Mouse (Mus musculus) neutrophil, adult 5-6 weeks (primary cell): ENCODE results near the gene Bmf. TPM values are rescaled to one million over a fixed set of nuclear protein-coding genes. Genes with fewer than 3 reads are reported as not detected.

Source experiments
- ATAC-seq: fragments of 151-379, 151-347 bp; 2 replicates; pipeline ENCODE4 v1.8.0; 2017; ENCODE audit warnings: mild to moderate bottlenecking, moderate TSS enrichment; ENCODE audit not compliant: insufficient number of reproducible peaks, poor library complexity, low FRiP score, severe bottlenecking; ENCODE audit errors: extremely low read depth
- total RNA-seq: library from RNA; stranded (forward); fragments of 200-1000 nt; gene quantifications from 2 replicates; pipeline ENCODE4 v1.2.3, GENCODE M21; 2017

Bmf gene
- total RNA-seq, 1 experiment from 2014 or later: 34.7 TPM

DNA sequence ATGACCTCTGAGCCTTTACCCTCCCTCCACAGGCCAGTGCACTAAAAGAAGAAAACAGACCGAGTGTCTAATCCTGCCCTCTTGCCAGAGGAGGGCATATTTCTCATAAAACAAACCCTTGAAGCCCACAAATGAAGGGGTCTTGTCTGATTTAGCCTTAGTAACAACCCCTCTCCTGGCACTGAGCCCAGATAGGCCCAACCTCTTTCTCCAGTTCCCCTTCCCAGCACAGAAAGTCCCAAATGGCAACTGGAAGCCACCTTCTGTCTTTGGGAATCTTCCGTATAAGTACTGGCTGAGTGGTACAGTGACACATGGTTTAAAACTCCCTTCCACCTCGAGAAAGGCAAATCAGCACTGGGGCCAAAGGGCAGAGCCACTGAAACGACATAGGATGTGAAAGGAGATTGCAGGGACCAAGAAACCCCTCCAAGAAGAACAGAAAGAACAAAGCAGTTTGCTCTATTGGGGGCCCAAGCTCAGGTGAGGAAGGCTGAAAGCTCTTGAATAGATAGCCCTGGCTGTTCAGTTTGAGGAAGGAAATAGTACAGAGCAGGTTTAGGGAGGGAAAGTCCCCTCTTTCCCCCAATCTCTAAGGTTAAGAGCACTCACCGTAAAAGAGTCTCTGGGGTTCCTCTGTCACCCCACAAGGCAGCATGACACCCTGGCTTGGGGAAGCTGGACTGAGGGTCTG, 3.2 kb downstream of the Bmf start:
- ATAC-seq: peak; percentile 25; the same call in 1 of the 2 replicates

DNA sequence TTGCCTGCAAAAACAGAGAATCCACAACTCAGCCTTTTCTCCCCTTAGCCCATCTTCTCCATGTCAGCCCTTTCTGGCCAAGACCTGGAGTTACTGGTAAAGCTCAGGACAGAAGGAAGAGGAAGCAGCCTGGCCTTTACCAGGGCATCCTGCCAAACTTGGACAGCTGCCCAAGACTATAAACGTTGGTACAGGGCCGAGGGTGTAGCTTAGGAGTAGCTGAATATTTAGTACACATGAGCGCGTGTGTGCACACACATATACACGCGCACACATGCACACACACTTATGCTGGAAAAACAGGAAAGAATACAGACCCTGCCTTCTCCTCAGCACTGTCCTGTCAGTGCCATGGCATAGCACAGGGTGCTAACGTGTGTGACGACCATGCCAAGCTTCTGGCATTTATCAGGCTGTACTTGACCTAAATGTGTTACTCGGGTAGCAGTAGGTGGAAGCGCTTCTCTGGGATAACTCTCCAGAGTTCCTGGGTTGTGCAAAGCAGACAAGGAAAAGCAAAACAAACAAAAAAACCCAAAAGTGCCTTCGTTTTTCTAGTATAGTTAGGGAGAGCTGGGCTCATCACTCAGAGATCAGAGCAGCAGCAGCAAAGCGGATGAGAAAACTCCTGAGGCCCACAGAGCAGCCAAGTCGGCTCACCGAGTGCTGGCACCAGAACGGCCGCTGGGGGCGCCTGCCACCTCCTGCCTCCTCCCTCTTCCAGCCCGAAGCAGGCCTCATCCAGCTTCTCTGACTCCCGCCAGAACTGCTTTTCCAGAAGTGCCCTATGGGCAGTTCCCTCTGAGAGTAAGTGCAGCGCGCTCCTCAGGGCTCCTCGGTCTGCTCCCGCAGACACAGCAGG, 4.0 kb downstream of the Bmf start:
- ATAC-seq: no peak

DNA sequence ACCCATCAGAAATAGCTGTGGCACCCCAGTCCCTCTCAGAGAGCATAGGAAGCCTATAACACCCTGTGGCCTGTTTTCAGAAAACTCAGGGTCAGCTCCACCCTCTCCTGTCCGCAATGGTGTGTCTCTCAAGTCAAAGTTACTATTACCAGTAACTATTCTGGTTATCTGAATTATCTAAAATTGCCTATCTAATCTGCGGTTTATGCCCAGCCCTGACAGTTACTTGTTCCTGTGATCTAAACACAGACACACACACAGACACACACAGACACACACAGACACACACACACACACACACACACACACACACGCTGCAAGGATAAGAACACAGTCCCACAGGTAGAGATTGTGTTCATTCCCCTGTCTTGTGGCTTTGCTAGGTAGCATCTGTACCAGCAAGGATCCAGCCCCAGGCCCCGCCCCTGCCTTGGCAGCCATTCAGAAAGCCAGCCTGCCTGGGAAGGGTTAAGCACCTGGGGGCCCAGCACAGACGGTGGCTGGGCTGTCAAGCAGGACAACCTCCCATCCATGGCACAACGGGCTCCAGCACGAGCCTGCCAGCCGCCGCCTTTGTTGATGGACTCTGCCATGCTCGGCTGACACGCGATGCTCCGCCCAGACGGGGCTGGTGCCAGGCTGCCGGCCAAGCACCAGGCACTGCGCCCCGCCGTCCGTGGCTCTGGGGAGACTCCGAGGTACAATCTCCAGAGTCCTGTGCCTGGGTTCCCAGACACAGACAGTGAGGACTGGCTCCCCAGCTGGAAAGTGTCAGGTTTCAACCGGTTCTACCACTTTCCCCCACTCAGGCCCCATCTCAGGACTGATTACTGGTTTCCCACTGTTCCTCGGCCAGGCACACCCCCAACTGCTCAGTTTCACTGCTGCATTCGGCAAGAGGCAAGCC, 5.3 kb downstream of the Bmf start:
- ATAC-seq: peak; percentile 40

DNA sequence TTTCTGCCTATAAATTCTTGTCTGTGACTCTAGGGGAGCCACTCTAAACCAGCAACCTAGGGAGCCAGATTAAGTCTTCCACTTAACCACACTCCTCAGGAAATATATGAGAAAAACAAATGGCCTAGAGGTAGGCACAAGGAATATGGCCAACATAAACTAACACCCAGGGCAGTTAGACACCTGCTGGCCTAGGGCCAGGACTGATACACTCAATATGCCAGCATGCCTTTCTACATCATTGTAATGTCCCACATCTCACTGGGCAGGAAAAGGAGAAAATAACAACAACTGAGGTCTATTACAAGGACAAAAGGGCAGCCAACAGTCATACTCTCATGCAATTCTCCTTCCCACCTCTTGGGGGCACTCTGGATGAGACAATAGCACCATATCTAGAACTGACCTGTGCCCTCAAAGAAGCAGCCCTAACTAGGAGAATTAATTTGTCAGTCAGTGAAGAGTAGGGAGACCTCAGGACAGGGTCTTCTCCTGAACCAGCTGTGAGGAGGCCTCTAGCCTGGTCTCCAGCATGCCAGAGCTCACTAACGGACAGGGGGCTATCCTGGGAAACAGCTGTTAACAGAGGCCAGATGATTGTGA, 6.4 kb downstream of the Bmf start:
- ATAC-seq: no peak

DNA sequence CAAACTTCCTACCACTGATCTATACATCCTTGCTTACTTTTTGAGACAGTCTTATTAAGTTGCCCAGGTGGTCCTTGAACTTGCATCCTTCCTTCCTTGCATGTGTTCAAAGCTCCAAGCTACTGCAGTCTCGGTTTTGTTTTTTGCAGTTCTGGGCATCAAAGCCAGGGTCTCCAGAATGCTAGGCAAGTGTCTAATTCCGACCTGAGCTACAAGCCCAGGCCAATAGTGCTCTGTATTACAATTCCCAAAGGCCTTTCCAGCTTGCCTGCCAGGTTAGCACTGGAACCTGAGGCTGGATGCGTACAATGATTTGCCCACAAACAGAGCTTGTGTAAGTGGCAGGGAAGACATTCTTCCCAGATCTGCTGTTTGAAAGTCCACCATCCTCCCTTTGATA, 7.8 kb downstream of the Bmf start:
- no peak for ATAC-seq

DNA sequence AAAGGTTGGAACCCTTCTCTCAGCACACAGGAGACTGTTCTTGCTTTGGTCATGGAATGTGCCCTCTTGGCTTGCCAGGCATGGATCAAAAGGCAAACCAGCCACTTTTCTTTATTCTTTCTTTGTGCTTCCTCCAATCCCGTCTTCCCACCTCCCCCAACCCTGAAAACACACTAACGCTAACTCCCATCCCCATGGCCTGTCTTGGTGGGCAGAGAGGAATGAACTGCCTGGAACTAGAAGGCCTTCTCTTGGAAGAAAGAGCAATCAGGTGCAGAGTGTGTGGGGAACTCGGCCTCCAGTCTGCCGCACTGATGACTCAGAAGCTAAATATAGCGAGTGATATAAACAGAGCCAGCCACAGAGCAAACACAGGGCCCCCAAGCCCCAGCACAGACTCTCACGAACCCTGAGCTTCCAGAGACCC, 8.8 kb downstream of the Bmf start:
- ATAC-seq: peak; percentile 32; the same call in 1 of the 2 replicates

DNA sequence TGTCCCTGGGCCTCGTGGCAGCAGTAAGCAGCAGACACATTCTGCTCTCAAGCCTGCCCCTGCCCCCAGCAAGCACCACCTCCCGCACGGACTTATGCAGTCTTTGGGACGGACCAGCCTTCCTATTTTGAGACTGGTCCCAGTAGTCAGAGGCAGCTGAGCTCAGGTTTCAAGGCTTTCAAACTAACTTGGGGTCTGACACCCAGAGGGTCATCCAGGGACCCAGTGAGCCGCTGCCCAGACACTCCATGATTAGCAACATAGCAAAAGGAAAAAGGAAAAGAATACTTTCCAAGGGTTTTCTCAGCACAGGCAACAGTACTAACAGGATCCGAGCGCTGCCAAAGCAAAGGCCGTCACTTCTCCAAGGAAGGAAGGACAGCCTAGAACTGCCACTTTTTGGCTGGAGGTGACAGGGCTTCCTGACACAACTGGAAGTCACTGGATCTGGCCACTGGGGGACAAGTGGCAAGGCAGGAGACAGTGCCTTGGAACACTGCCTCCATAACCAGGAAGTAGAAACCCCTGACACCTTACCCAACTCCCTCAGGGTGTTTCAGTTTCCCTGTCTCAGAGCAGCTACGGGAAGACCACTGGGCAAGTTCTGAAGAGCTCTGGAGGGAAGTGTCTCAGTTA, 9.5 kb downstream of the Bmf start:
- ATAC-seq: no peak

DNA sequence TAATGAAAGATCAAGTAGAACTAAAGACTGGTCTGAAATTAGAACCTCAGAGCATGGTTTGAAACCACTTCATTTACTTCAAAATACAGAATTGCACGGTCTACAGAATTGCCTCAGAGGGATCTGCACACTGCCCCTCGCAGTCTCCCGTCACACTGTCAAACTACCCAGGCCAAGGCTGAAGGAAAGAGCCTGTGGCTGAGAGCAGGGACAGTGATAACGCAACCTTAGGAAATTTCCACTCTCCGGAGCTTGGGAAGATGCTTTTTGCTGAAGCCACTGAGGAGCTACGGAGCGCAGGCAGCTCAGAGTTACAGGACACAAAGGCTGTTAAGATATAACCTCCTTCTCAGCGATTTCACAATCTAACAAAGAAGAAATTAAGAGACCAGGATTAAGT, 10.4 kb downstream of the Bmf start:
- ATAC-seq: no peak

DNA sequence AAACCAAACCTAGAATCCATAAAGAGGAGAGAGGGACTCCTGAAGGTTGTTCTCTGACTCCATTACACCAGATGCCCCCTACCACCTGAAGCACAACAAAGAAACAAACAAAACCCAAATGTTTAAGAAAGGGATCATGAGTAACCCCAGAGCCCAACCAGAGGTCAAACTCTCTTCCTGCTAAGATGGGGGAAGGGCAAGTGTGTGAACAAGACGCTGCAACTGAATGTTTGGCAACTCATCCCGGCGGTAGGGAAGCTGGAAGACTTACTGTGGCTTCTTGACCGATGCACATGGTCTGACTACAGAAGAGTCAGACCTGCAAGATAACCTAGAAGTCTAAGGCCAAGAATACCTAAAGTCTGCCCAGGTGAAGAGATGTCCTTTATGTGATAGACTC, 12.3 kb downstream of the Bmf start:
- no peak for ATAC-seq

DNA sequence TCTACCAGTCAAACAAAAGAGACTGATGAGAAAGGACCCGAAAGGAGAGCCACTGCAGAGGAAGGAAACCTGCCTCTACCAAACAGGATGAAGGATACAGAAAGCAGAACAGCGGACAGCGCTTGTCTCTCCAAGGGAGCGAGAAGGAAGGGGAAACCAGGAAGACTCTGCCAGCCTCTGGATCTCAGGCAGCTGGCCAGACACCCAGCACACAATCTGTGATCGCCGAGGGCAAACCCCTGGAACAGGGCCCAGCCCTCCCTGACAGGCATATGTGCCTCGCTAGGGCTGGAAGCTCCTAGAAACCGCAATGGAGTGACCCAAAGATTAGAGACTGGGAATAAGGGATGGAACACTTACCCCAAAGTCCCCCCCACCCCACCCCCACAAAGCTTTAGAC, 12.9 kb downstream of the Bmf start:
- no peak for ATAC-seq

DNA sequence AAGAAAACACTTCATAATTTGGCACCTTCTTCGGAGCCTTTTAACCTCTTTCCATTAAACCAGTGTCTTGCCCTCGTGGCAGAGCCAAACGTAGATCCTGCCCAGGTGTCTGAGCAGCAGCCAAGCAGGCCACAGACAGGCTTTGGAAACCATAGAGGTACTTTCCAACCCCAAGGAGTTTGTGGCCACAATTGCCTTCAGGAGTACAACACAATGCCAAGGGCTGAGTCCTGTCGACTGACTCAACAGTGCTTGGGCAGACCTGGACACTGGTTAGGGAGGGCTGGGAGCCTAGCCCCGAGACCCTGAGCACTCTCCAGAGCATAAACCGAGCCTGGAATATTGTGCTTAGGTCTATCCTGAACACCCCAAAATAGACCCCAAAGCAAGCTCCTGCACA, 13.4 kb downstream of the Bmf start:
- no peak for ATAC-seq

DNA sequence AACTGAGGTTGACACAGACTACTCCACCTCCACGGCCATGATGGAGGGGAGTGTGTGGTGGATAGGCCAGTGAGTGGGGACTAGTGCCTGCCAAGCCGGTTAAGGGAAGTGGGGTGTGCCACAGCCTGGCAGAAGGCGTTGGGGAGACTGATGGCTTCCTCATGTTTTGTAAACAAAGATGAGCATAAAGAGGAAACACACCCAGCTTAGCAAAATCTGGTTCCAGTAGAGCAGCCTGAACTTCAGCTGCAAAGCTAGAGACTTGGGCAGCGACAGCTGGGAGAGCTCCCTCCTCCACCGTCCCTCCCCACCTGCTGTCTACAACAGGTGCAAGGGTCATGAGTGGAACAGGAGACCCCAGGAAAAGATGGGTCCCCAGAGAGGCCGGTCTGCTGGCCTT, 15.5 kb downstream of the Bmf start:
- peak; percentile 54 for ATAC-seq

DNA sequence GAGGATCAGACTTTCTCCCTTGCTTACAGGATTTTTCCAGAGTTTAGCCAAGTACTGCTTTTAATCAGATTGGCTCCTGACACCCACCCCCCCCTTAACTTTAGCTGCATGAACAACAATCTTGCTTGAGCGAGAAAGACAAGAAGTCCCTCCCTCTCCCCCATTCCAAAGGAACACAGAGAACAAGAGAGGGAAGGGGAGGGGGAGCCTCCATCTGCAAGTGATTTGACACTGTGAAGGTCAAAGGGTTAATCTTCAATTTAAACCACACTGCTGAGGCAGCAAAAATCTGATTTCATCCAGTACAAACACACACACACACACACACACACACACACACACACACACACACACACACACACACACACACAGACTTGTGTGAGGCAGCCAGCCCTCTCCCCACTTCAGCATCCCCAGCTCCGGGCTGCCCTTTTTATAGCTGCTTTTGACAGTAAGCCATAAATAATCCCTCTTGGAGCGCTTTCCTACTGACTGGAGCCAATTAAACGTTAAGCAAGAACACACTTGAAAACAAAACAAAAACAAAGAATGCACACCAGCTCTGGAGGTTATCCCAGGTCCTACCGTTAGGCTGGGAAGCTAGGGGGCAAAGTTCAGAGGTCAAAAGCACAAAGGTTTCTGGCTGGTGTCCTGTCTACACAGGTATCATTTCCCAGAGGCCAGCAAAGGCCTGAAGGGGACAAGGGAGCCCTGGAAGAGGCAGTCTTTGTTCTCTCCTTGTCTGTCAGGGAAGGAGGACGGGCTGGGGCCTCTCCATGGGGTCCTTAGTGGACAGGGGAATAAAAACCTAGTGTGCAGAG, 16.4 kb downstream of the Bmf start:
- no peak for ATAC-seq

DNA sequence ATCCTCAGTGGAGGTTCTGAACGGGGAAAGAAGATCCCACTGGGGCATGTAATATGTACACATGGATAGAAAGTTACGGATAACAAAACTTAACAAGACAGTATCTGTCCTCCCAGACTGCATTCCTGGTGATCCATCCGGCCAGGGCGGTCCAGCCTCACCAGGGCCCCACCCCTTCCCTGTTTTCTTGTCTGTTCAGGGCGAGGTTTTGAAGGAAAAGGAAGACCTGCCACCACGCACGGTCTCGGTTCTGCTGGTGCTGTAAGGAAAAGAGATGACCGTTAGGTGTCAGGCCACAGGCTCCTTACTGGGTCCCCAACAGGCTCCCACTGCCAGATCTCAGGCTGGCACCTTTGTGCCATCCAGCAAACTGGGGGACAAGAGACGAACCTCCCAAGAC, 17.1 kb downstream of the Bmf start:
- ATAC-seq: no peak

DNA sequence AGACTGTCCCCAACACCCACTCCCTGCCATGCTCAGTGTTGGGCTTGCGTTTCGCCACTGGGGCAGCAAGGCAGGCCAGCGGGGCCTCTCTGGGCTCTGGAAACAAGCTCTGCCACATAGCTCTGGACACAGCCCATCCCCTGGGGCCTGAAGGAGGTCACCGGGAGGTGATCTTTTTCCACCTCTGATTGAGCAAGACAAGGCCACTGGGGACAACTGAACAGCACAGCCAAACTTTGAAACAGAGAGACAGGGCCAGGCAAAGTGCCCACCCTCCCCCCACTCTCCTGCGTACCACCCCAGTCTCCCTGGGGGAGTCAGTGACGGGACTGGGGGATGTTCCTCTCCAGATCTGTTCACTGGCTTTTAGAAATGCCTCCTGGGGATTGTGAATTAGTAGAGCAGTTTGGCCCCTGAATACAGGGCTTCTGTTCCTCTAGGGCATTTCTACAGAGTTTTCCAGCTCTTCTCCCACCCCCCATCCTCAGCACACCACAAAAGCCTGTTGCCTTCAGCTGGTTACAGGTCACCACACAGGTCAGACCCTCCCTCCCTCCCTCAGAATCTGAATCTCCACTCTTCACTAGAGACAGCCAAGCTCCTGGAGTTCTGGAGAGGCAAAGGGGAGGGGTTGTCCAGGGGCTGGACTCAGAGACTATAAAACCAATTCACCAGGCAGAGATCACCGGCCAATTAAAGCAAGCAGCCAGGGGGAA, 19.9 kb downstream of the Bmf start:
- ATAC-seq: no peak

DNA sequence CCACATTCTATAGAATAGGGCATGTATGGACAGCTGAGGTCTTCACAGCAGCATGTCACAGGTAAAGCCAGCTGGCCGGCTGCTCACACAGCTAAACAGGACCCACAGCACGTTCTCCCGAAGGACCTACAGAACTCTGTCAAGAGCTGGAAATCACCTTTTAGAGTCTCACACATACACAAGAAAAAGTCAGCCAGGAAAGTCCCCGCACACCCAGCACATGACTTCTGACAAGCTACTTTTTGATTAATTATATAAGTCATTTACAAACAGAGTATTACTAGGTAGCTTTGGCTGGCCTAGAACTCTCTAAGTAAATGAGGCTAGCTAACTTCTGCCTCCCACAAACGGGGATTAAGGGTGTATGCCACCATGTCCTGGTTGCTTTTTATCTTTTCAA, 22.9 kb downstream of the Bmf start:
- no peak for ATAC-seq

DNA sequence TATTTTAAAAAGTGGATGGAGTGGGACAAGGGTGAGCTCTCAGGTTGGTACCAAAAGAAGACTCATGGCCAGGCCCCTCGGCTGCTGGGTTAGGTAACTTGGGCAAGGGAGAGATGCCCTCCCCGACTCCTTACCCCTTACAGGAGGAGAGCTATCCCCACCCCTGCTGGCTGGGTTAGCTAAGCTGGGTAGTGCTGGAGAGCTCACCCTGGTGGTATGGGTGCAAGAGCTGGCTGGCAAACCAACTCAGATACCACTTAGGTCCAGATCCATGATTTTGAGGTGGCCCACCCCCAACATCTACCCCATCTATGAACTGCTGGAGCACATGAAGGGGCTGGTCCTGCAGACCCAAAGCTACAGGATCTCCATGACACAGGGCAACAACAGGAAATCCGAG, 24.7 kb downstream of the Bmf start:
- no peak for ATAC-seq
